Mouse (Mus musculus) midbrain, embryonic 13.5 days (tissue): ENCODE measurements around the gene Wwc1. TPM values are rescaled to one million over a fixed set of nuclear protein-coding genes. Genes with fewer than 3 reads are reported as not detected.

Experiments
- ATAC-seq: fragments of 200-750 bp; cut with Nextera tagmentation; 2 replicates; pipeline ENCODE4 v1.8.0; 2017; ENCODE audit warnings: mild to moderate bottlenecking, moderate TSS enrichment, moderate library complexity
- H3K27ac ChIP-seq: fragments of 300-500 bp; sonication (generic); 2 replicates; pipeline ENCODE4 v1.5.1; 2015; ENCODE audit warnings: inconsistent platforms, mild to moderate bottlenecking, moderate library complexity
- H3K27me3 ChIP-seq: fragments of 300-500 bp; sonication (generic); 2 replicates; pipeline ENCODE4 v1.6.1; 2015; ENCODE audit warnings: mild to moderate bottlenecking, inconsistent platforms
- H3K36me3 ChIP-seq: fragments of 300-500 bp; sonication (generic); 2 replicates; pipeline ENCODE4 v1.6.1; 2015; ENCODE audit warnings: mild to moderate bottlenecking, inconsistent platforms
- H3K4me1 ChIP-seq: fragments of 300-500 bp; sonication (generic); replicated peaks from 2 replicates; pipeline ENCODE4 v1.6.1; 2015; ENCODE audit warnings: inconsistent platforms
- H3K4me2 ChIP-seq: fragments of 300-500 bp; sonication (generic); replicated peaks from 2 replicates; pipeline ENCODE4 v1.6.1; 2015; ENCODE audit warnings: moderate library complexity, mild to moderate bottlenecking, inconsistent platforms
- H3K4me3 ChIP-seq: fragments of 300-500 bp; sonication (generic); replicated peaks from 2 replicates; pipeline ENCODE4 v1.5.1; 2015; ENCODE audit warnings: mild to moderate bottlenecking, inconsistent platforms
- H3K9ac ChIP-seq: fragments of 300-500 bp; sonication (generic); replicated peaks from 2 replicates; pipeline ENCODE4 v1.6.1; 2015; ENCODE audit warnings: mild to moderate bottlenecking, inconsistent platforms
- H3K9me3 ChIP-seq: fragments of 300-500 bp; sonication (generic); 2 replicates; pipeline ENCODE4 v1.6.1; 2016; ENCODE audit warnings: mild to moderate bottlenecking, inconsistent platforms
- WGBS: fragments of 180-500 bp; shearing (Covaris S2); methylation state at CpG from one replicate; pipeline ENCODE4 v1.1.7; 2015; 5-methylcytosine and 5-hydroxymethylcytosine counted together
- polyA plus RNA-seq: library from polyadenylated mRNA; unstranded; fragments of >200 nt; fragmentation: Nextera tagmentation; extraction: Ambion mirVana; gene quantifications from 2 replicates; pipeline ENCODE4 v1.2.1, GENCODE M21; 2015

Gene Wwc1
- polyA plus RNA-seq, 1 experiment from 2014 or later: 7.0 TPM

GRCm38 (mm10) chr11:35970806-35971705 lies 9.3 kb downstream of the Wwc1 start:
- H3K36me3 ChIP-seq: no peaks in the 10 kb centered on the region
- H3K27me3 ChIP-seq: no peaks in the 10 kb centered on the region
- no peak overlapping the region for H3K27ac ChIP-seq
- ATAC-seq: no peak
- H3K4me2 ChIP-seq: no peak overlapping the region
- H3K9ac ChIP-seq: no peak overlapping the region
- no peak overlapping the region for H3K4me3 ChIP-seq
- 91% methylated on average over 19 of the region's 19 CpGs for WGBS
- H3K4me1 ChIP-seq: peaks cover 32% of the 10 kb centered on the region
- H3K9me3 ChIP-seq: no peaks in the 10 kb centered on the region

- WGBS: 96% methylated on average over 10 of the region's 10 CpGs
- H3K36me3 ChIP-seq: no peaks in the 10 kb centered on the region
- ATAC-seq: no peak
Observed at GRCm38 (mm10) chr11:35968291-35968690, 12.0 kb downstream of the Wwc1 start.

DNA sequence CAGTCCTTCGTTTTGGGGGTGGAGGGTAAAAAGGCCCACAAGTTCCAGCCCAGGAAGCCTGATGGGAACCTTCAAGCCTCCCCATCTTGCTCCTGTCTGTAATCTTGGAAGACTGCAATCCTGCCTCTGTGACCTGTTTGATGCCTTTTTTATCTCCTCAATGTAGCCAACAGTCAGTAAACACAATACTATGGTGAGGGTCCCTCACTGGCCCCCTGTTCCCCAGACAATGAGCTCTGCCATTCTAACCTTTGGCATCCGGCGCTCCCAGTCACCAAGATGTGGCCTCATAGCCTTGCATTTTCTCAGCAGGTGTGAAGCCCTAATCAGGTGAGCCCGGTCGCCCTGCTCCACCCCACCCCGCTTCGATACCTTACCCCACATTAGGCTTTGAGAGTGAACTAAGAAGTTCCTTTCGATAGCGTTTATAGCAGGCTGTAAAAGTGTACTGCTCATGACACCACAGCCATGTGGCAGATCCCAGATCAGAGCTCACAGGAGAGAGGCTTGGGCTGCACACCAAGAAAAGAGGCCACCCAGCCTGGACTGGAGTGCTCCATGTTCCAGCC lies 16.3 kb downstream of the Wwc1 start:
- no peaks in the 10 kb centered on the region for H3K27me3 ChIP-seq
- H3K36me3 ChIP-seq: no peaks in the 10 kb centered on the region
- no peak overlapping the region for H3K4me2 ChIP-seq
- peaks cover 11% of the 10 kb centered on the region for H3K4me1 ChIP-seq
- no peak overlapping the region for H3K4me3 ChIP-seq
- no peak overlapping the region for H3K27ac ChIP-seq
- H3K9me3 ChIP-seq: no peaks in the 10 kb centered on the region
- 87% methylated on average over 9 of the region's 9 CpGs for WGBS
- no peak for ATAC-seq
- H3K9ac ChIP-seq: no peak overlapping the region

More at GRCm38 (mm10) chr11:35968291-35968690, 12.0 kb downstream of the Wwc1 start:
- Histone ChIP-seq H3K4me2 (no peak overlapping the region), H3K27me3 (no peaks in the 10 kb centered on the region), H3K4me3 (no peak overlapping the region), H3K27ac (no peak overlapping the region), H3K9me3 (no peaks in the 10 kb centered on the region), H3K4me1 (peaks cover 18% of the 10 kb centered on the region), H3K9ac (no peak overlapping the region)

DNA sequence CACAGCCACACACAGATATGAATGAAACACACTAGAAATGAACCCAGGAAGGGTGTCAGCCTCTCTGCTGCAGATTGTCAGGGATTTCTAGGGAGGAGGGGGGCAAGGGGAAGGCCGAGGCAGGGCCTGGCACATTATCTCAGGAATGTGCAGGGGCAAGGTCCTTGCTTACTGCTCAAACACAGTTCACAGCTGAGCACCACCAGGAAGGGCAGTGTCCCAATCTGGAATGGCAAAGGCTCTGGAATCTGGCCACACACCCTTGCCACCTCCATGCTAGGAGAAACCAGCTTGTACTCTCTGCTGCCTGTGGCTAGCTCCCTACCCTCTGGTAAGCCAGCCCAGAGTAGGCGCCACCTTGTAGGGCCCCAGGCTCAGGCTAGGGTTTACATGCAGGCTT lies 16.8 kb downstream of the Wwc1 start:
- no peak overlapping the region for H3K9ac ChIP-seq
- no peak for ATAC-seq
- WGBS: 68% methylated on average over 2 of the region's 2 CpGs
- H3K27ac ChIP-seq: no peak overlapping the region
- H3K4me3 ChIP-seq: no peak overlapping the region
- peaks cover 12% of the 10 kb centered on the region for H3K4me1 ChIP-seq
- H3K9me3 ChIP-seq: no peaks in the 10 kb centered on the region
- H3K36me3 ChIP-seq: no peaks in the 10 kb centered on the region
- H3K27me3 ChIP-seq: no peaks in the 10 kb centered on the region
- H3K4me2 ChIP-seq: no peak overlapping the region

DNA sequence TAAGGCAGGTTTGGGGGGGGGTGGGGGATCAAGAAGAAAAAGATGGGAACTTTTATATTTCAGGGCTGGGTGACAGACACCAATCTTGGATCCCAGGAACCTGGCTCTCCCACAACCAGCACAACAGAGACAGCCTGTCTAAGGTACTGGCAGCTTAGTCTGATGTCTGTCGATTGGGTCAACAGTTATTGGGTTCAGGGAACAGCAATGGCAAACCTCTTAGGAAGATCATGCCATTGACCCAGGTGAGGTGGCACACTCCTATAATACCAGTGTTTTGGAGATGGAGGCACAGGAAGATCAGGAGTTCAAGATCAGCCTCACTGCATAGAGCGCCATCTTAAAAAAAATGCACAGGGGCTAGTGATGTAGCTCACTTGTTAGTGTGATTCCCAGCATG lies 17.9 kb downstream of the Wwc1 start:
- H3K27me3 ChIP-seq: no peaks in the 10 kb centered on the region
- no peak overlapping the region for H3K4me2 ChIP-seq
- no peaks in the 10 kb centered on the region for H3K36me3 ChIP-seq
- no peak overlapping the region for H3K4me3 ChIP-seq
- WGBS: 95% methylated on average over 2 of the region's 2 CpGs
- peaks cover 20% of the 10 kb centered on the region for H3K4me1 ChIP-seq
- ATAC-seq: no peak
- no peaks in the 10 kb centered on the region for H3K9me3 ChIP-seq
- no peak overlapping the region for H3K27ac ChIP-seq
- H3K9ac ChIP-seq: no peak overlapping the region

GRCm38 (mm10) chr11:35959270-35959669 lies 21.1 kb downstream of the Wwc1 start:
- H3K9ac ChIP-seq: no peak overlapping the region
- no peaks in the 10 kb centered on the region for H3K36me3 ChIP-seq
- no peak overlapping the region for H3K4me3 ChIP-seq
- no peak for ATAC-seq
- H3K4me1 ChIP-seq: peaks cover 20% of the 10 kb centered on the region
- no peak overlapping the region for H3K4me2 ChIP-seq
- H3K27ac ChIP-seq: no peak overlapping the region
- WGBS: 89% methylated on average over 3 of the region's 3 CpGs
- no peaks in the 10 kb centered on the region for H3K9me3 ChIP-seq
- no peaks in the 10 kb centered on the region for H3K27me3 ChIP-seq

GRCm38 (mm10) chr11:35955572-35955971 lies 24.8 kb downstream of the Wwc1 start:
- Histone ChIP-seq H3K9ac (no peak overlapping the region), H3K4me1 (peaks cover 26% of the 10 kb centered on the region), H3K27me3 (no peaks in the 10 kb centered on the region), H3K4me3 (no peak overlapping the region), H3K36me3 (no peaks in the 10 kb centered on the region), H3K27ac (no peak overlapping the region), H3K9me3 (no peaks in the 10 kb centered on the region), H3K4me2 (no peak overlapping the region)
- ATAC-seq: no peak
- WGBS: 83% methylated on average over 3 of the region's 3 CpGs

- Histone ChIP-seq H3K9me3 (no peaks in the 10 kb centered on the region), H3K27ac (no peak overlapping the region), H3K9ac (no peak overlapping the region), H3K4me1 (peaks cover 30% of the 10 kb centered on the region), H3K4me3 (no peak overlapping the region), H3K36me3 (no peaks in the 10 kb centered on the region), H3K4me2 (no peak overlapping the region), H3K27me3 (no peaks in the 10 kb centered on the region)
- no peak for ATAC-seq
- 90% methylated on average over 4 of the region's 4 CpGs for WGBS
Observed at GRCm38 (mm10) chr11:35953179-35953578, 27.1 kb downstream of the Wwc1 start.

GRCm38 (mm10) chr11:35951727-35952065 lies 28.6 kb downstream of the Wwc1 start:
- no peak overlapping the region for H3K4me2 ChIP-seq
- H3K9ac ChIP-seq: no peak overlapping the region
- no peaks in the 10 kb centered on the region for H3K36me3 ChIP-seq
- no peaks in the 10 kb centered on the region for H3K9me3 ChIP-seq
- no peak overlapping the region for H3K27ac ChIP-seq
- 65% methylated on average over 4 of the region's 4 CpGs for WGBS
- H3K27me3 ChIP-seq: no peaks in the 10 kb centered on the region
- H3K4me3 ChIP-seq: no peak overlapping the region
- peaks cover 34% of the 10 kb centered on the region for H3K4me1 ChIP-seq
- ATAC-seq: no peak

- no peaks in the 10 kb centered on the region for H3K9me3 ChIP-seq
- H3K4me3 ChIP-seq: no peak overlapping the region
- no peak overlapping the region for H3K27ac ChIP-seq
- ATAC-seq: no peak
- peaks cover 34% of the 10 kb centered on the region for H3K4me1 ChIP-seq
- no peaks in the 10 kb centered on the region for H3K27me3 ChIP-seq
- no peaks in the 10 kb centered on the region for H3K36me3 ChIP-seq
- H3K9ac ChIP-seq: no peak overlapping the region
- H3K4me2 ChIP-seq: no peak overlapping the region
- 81% methylated on average over 15 of the region's 15 CpGs for WGBS
Observed at GRCm38 (mm10) chr11:35951058-35951726, 29.1 kb downstream of the Wwc1 start.

DNA sequence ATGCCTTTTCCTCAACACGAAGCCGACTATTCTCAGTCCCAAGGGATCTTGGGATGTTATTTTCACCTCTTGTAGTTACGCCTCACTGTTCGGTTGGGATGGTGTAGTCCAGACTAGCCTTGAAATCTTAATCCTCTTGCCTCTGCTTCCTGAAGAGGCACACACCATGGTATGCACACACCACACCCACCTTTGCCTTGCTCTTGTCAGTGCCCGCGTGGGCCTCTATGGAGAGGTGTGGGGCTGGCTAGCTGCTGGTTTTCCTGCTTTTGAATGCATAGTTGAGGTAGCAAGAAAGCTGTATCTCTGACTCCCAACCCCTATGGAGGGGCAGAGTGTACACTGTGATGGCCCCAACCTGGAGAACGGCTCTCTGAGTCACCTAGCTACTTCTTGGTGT lies 29.9 kb downstream of the Wwc1 start:
- WGBS: 88% methylated on average over 7 of the region's 7 CpGs
- peaks cover 34% of the 10 kb centered on the region for H3K4me1 ChIP-seq
- H3K36me3 ChIP-seq: no peaks in the 10 kb centered on the region
- H3K9me3 ChIP-seq: no peaks in the 10 kb centered on the region
- no peak overlapping the region for H3K9ac ChIP-seq
- no peaks in the 10 kb centered on the region for H3K27me3 ChIP-seq
- ATAC-seq: no peak
- H3K4me3 ChIP-seq: no peak overlapping the region
- no peak overlapping the region for H3K27ac ChIP-seq
- no peak overlapping the region for H3K4me2 ChIP-seq

DNA sequence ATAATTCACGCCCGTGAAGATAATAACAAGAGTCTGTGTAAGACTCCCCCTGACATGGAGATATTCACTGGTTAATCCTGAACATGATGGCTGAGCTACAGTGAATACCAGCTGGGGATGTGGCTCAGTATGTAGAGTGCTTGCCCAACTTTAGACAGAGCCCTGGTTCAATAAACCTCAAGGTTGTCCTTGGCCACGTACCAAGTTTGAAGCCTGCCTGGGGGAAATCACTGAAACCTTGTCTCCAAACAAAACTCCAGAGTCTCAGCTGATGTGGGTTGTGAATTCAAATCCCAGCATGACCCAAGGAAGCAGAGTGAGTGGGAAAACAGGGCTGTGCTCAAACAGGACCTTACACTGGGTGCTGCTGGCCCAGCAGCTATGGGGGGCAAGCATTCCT lies 30.3 kb downstream of the Wwc1 start:
- Histone ChIP-seq H3K4me1 (peaks cover 34% of the 10 kb centered on the region), H3K4me2 (no peak overlapping the region), H3K9ac (no peak overlapping the region), H3K4me3 (no peak overlapping the region), H3K27me3 (no peaks in the 10 kb centered on the region), H3K36me3 (no peaks in the 10 kb centered on the region), H3K27ac (no peak overlapping the region), H3K9me3 (no peaks in the 10 kb centered on the region)
- WGBS: 83% methylated on average over 3 of the region's 3 CpGs
- ATAC-seq: no peak
